Mouse (Mus musculus): ENCODE measurements around the gene Sdk1. TPM values are rescaled to one million over a fixed set of nuclear protein-coding genes. Genes with fewer than 3 reads are reported as not detected.

Sdk1 gene
- total RNA-seq, 1 experiment: 1.2 TPM

DNA sequence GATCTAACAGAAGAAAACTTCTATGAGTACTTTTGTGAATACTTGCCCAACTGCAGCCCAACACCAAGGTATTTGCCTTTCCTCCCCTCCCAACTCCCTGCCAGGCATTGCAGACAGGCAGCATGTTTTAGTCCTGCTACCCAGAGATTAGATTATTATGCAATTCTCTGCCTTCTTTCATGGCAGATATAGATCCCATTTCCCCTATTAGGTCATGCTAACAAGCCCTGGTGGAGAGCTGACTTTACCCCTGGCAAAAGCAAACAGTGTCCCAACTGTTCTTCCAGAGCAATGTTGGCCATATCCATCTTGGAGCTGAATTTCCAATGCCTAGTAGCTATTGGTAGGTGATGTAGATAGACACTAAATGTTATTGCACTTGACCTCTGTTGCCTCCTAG lies 48.3 kb downstream of the Sdk1 start:
- no peaks in the 10 kb centered on the region for H3K9me3 ChIP-seq (ENCODE audit: control insufficient read depth, insufficient read depth, low read depth, low read length)
- no peak for DNase-seq (ENCODE audit: low read depth, low spot score)
- in situ Hi-C loops (cut with MboI; ENCODE audit: low sequenced_read_pairs in 2 of 2, unreplicated experiment in 2 of 2): no loop called here
- H3K36me3 ChIP-seq (ENCODE audit: control insufficient read depth, insufficient read depth, low read length, poor library complexity, severe bottlenecking): no peaks in the 10 kb centered on the region
- H3K4me3 ChIP-seq (ENCODE audit: insufficient read depth in 1 of 2, low read depth in 1 of 2, low read length in 2 of 2, poor library complexity in 1 of 2, severe bottlenecking in 1 of 2): no peak overlapping the region
- H3K27ac ChIP-seq (ENCODE audit: insufficient read depth, low read depth, low read length, poor library complexity, severe bottlenecking): no peak overlapping the region
- H3K9ac ChIP-seq (ENCODE audit: insufficient read depth, low read depth, low read length, poor library complexity, severe bottlenecking): no peak overlapping the region
- H3K4me1 ChIP-seq (ENCODE audit: control insufficient read depth in 2 of 2, insufficient read depth in 2 of 2, low read length in 2 of 2, poor library complexity in 1 of 2): no peaks in the 10 kb centered on the region
- TF ChIP-seq ZC3H11A (IDR thresholded peaks at IDR 0.05; ENCODE audit: borderline replicate concordance, low read depth, low read length) (no peak), HCFC1 (IDR thresholded peaks at IDR 0.05; ENCODE audit: borderline replicate concordance, insufficient read depth, low read length) (no peak), CHD2 (IDR thresholded peaks at IDR 0.05; ENCODE audit: low read depth, low read length) (no peak), MAFK (IDR thresholded peaks at IDR 0.05; ENCODE audit: insufficient read depth, low read depth, low read length) (no peak), ZNF384 (IDR thresholded peaks at IDR 0.05; ENCODE audit: low read depth, low read length) (no peak)

DNA sequence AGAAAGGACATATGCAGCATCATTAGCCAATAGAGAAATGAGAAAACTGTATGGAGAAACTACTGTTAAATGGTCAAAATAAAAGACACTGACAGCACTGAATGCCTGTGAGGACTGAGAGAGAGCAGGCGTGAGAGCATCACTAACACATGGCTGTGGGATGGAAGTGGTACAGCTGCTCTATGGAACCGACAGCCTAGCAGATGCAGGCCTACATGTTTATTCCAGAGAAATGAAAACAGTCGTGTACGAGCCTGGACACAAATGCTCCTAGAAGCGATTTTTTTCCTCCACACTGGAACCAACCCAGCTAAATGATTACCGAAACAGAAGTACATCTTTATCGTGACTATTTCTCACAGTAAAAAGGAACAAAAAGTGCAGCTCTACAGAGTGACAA lies 54.0 kb downstream of the Sdk1 start:
- Histone ChIP-seq H3K27ac (ENCODE audit: insufficient read depth, low read depth, low read length, poor library complexity, severe bottlenecking) (no peak overlapping the region), H3K9me3 (ENCODE audit: control insufficient read depth, insufficient read depth, low read depth, low read length) (no peaks in the 10 kb centered on the region), H3K9ac (ENCODE audit: insufficient read depth, low read depth, low read length, poor library complexity, severe bottlenecking) (no peak overlapping the region), H3K36me3 (ENCODE audit: control insufficient read depth, insufficient read depth, low read length, poor library complexity, severe bottlenecking) (no peaks in the 10 kb centered on the region), H3K4me3 (ENCODE audit: insufficient read depth in 1 of 2, low read depth in 1 of 2, low read length in 2 of 2, poor library complexity in 1 of 2, severe bottlenecking in 1 of 2) (no peak overlapping the region), H3K4me1 (ENCODE audit: control insufficient read depth in 2 of 2, insufficient read depth in 2 of 2, low read length in 2 of 2, poor library complexity in 1 of 2) (no peaks in the 10 kb centered on the region)
- DNase-seq (ENCODE audit: low read depth, low spot score): no peak
- in situ Hi-C loops (cut with MboI; ENCODE audit: low sequenced_read_pairs in 2 of 2, unreplicated experiment in 2 of 2): no loop called here
- no peak for TF ChIP-seq ZC3H11A (IDR thresholded peaks at IDR 0.05; ENCODE audit: borderline replicate concordance, low read depth, low read length)
- TF ChIP-seq CHD2 (IDR thresholded peaks at IDR 0.05; ENCODE audit: low read depth, low read length): no peak
- no peak for TF ChIP-seq MAFK (IDR thresholded peaks at IDR 0.05; ENCODE audit: insufficient read depth, low read depth, low read length)
- no peak for TF ChIP-seq ZNF384 (IDR thresholded peaks at IDR 0.05; ENCODE audit: low read depth, low read length)
- no peak for TF ChIP-seq HCFC1 (IDR thresholded peaks at IDR 0.05; ENCODE audit: borderline replicate concordance, insufficient read depth, low read length)

DNA sequence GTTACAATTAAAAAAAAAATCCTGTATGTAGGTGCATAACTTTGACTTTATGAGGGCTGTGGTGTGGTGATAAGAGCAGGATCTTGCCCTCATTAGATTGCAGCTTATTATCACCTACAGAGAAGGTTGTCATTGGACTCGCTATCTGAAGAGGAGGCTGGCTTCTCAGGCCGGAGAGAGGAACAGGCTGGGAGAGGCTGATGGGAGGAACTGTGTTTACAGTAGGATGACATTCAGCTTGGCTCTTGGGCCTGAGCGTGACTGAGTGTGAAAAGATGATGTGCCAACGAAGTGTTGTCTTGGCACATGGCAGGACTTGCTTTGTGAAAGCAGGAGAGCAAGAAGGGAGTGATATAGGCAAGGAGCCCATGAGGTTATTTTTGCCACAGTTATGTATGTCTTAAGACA lies 61.0 kb downstream of the Sdk1 start:
- DNase-seq (ENCODE audit: low read depth, low spot score): no peak
- H3K9ac ChIP-seq (ENCODE audit: insufficient read depth, low read depth, low read length, poor library complexity, severe bottlenecking): no peak overlapping the region
- H3K9me3 ChIP-seq (ENCODE audit: control insufficient read depth, insufficient read depth, low read depth, low read length): no peaks in the 10 kb centered on the region
- no peak overlapping the region for H3K27ac ChIP-seq (ENCODE audit: insufficient read depth, low read depth, low read length, poor library complexity, severe bottlenecking)
- TF ChIP-seq ZNF384 (IDR thresholded peaks at IDR 0.05; ENCODE audit: low read depth, low read length) (no peak), MAFK (IDR thresholded peaks at IDR 0.05; ENCODE audit: insufficient read depth, low read depth, low read length) (no peak), HCFC1 (IDR thresholded peaks at IDR 0.05; ENCODE audit: borderline replicate concordance, insufficient read depth, low read length) (no peak)
- H3K4me1 ChIP-seq (ENCODE audit: control insufficient read depth in 2 of 2, insufficient read depth in 2 of 2, low read length in 2 of 2, poor library complexity in 1 of 2): no peaks in the 10 kb centered on the region
- no peak overlapping the region for H3K4me3 ChIP-seq (ENCODE audit: insufficient read depth in 1 of 2, low read depth in 1 of 2, low read length in 2 of 2, poor library complexity in 1 of 2, severe bottlenecking in 1 of 2)
- no peaks in the 10 kb centered on the region for H3K36me3 ChIP-seq (ENCODE audit: control insufficient read depth, insufficient read depth, low read length, poor library complexity, severe bottlenecking)
- in situ Hi-C loops (cut with MboI; ENCODE audit: low sequenced_read_pairs in 2 of 2, unreplicated experiment in 2 of 2): no loop called here

DNA sequence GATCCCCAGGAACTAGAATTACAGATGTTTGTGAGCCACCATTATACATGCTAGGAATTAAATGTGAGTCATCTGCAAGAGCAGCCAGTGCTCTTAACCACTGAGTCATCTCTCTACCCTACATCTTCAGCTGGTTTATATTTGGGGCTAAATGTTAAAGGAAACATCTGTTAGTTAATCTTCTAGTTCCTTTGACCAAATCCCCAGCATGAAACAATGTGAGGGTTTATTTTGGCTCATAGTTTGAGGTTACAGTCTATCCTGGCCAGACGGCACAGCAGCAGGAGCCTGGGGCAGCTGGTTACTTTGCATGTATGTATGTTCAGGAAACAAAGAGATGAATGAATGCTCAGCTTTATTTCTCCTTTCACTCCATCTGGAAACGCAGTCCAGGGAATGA lies 62.5 kb downstream of the Sdk1 start:
- Histone ChIP-seq H3K9ac (ENCODE audit: insufficient read depth, low read depth, low read length, poor library complexity, severe bottlenecking) (no peak overlapping the region), H3K36me3 (ENCODE audit: control insufficient read depth, insufficient read depth, low read length, poor library complexity, severe bottlenecking) (no peaks in the 10 kb centered on the region), H3K4me1 (ENCODE audit: control insufficient read depth in 2 of 2, insufficient read depth in 2 of 2, low read length in 2 of 2, poor library complexity in 1 of 2) (no peaks in the 10 kb centered on the region), H3K4me3 (ENCODE audit: insufficient read depth in 1 of 2, low read depth in 1 of 2, low read length in 2 of 2, poor library complexity in 1 of 2, severe bottlenecking in 1 of 2) (no peak overlapping the region), H3K27ac (ENCODE audit: insufficient read depth, low read depth, low read length, poor library complexity, severe bottlenecking) (no peak overlapping the region), H3K9me3 (ENCODE audit: control insufficient read depth, insufficient read depth, low read depth, low read length) (no peaks in the 10 kb centered on the region)
- in situ Hi-C loops (cut with MboI; ENCODE audit: low sequenced_read_pairs in 2 of 2, unreplicated experiment in 2 of 2): no loop called here
- TF ChIP-seq HCFC1 (IDR thresholded peaks at IDR 0.05; ENCODE audit: borderline replicate concordance, insufficient read depth, low read length): no peak
- no peak for TF ChIP-seq CHD2 (IDR thresholded peaks at IDR 0.05; ENCODE audit: low read depth, low read length)
- TF ChIP-seq ZC3H11A (IDR thresholded peaks at IDR 0.05; ENCODE audit: borderline replicate concordance, low read depth, low read length): no peak
- TF ChIP-seq MAFK (IDR thresholded peaks at IDR 0.05; ENCODE audit: insufficient read depth, low read depth, low read length): no peak
- no peak for TF ChIP-seq ZNF384 (IDR thresholded peaks at IDR 0.05; ENCODE audit: low read depth, low read length)
- no peak for DNase-seq (ENCODE audit: low read depth, low spot score)

DNA sequence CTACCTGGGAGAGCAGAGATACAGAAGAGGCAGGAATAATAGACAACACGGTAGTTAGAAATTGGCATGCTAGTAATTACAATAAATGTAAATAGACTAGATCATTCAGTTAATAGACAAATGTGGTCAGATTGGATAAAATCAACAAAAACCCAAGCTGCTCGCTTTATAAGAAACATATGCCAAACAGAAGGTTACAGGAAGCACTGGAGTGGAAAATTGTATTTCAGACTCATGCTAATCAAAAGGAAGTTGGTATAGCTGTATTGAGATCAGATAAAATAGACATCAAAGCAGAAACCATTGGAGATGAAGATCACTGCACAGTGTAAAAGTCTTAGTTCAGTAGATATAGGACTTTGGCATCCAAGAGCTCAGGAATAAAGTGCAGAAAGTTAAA lies 63.4 kb downstream of the Sdk1 start:
- in situ Hi-C loops (cut with MboI; ENCODE audit: low sequenced_read_pairs in 2 of 2, unreplicated experiment in 2 of 2): no loop called here
- Histone ChIP-seq H3K27ac (ENCODE audit: insufficient read depth, low read depth, low read length, poor library complexity, severe bottlenecking) (no peak overlapping the region), H3K9me3 (ENCODE audit: control insufficient read depth, insufficient read depth, low read depth, low read length) (no peaks in the 10 kb centered on the region), H3K9ac (ENCODE audit: insufficient read depth, low read depth, low read length, poor library complexity, severe bottlenecking) (no peak overlapping the region), H3K36me3 (ENCODE audit: control insufficient read depth, insufficient read depth, low read length, poor library complexity, severe bottlenecking) (no peaks in the 10 kb centered on the region), H3K4me1 (ENCODE audit: control insufficient read depth in 2 of 2, insufficient read depth in 2 of 2, low read length in 2 of 2, poor library complexity in 1 of 2) (no peaks in the 10 kb centered on the region), H3K4me3 (ENCODE audit: insufficient read depth in 1 of 2, low read depth in 1 of 2, low read length in 2 of 2, poor library complexity in 1 of 2, severe bottlenecking in 1 of 2) (no peak overlapping the region)
- no peak for DNase-seq (ENCODE audit: low read depth, low spot score)
- TF ChIP-seq MAFK (IDR thresholded peaks at IDR 0.05; ENCODE audit: insufficient read depth, low read depth, low read length) (no peak), HCFC1 (IDR thresholded peaks at IDR 0.05; ENCODE audit: borderline replicate concordance, insufficient read depth, low read length) (no peak), ZC3H11A (IDR thresholded peaks at IDR 0.05; ENCODE audit: borderline replicate concordance, low read depth, low read length) (no peak), CHD2 (IDR thresholded peaks at IDR 0.05; ENCODE audit: low read depth, low read length) (no peak), ZNF384 (IDR thresholded peaks at IDR 0.05; ENCODE audit: low read depth, low read length) (no peak)
